Mouse (Mus musculus) liver, embryonic 14.5 days (tissue): ENCODE data around the gene Rab4a.

ENCODE experiments used
- CTCF ChIP-seq: IDR thresholded peaks from 2 replicates; pipeline ENCODE4 v1.5.1; 2016; ENCODE audit warnings: antibody characterized with exemption, low read depth, control low read depth
- EP300 ChIP-seq: IDR thresholded peaks from 2 replicates; pipeline ENCODE4 v1.6.1; 2016; ENCODE audit warnings: antibody characterized with exemption, low read depth

- TF ChIP-seq CTCF: no peak
- TF ChIP-seq EP300: peak; percentile 38; the same call in 1 of the 2 replicates
Observed at GRCm38 (mm10) chr8:123807852-123808573, 2.2 kb downstream of the Rab4a start.
